Comparison of ENCODE assay signal across 8 mouse cellular contexts in the genomic region with DNA sequence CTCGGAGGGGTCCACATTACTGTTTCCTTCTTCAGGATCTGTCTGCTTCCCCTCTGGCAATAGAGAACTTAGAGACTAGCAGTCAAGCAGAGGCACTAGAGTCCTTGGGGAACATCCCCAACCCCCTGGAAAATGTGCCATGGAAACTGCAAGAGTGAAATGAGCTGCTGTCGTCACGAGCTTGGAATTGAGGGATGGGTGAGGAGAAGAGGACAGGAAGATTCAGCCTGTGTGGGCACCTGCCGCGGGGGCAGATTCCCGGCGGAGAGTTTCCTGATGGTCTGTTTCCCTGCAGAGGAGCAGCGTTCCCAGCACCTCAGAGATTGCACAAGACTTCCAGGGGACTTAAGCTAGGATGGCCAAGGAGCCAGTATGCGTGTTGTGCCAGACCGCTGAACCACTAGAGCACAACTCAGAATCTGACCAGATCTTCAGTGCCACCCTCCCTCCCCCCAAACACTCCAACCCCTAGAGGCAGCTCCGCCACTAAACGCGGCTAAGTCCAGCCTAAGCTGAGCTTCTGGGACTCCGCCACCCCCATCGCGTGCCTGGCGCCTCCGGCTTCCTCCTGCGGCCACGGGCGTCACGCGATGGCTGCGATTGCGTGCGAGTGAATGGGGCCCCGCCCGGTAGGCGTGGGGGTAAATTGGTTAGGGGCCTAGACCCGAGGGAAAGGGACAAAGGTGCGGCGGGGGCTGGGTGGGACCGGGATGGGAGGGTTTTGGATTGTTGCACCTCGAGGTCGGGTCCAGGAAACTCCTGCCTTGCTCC. TPM values are rescaled to one million over a fixed set of nuclear protein-coding genes. Genes with fewer than 3 reads are reported as not detected.
DNase-seq lines count a peak whose midpoint lies in the region; ATAC-seq and TF ChIP-seq lines count a peak whose summit lies in the region.

No protein-coding gene starts in this region.

- TF ChIP-seq EP300 in heart, adult 2 months (IDR thresholded peaks at IDR 0.05; ENCODE audit: insufficient read depth, low read depth, low read length): no peak

- no peaks in the 10 kb centered on the region for H3K79me2 ChIP-seq in heart, adult 2 months (replicated peaks; ENCODE audit: control insufficient read depth, insufficient read depth, low read length)

- no peaks in the 10 kb centered on the region for H3K9me3 ChIP-seq in limb, embryonic 14.5 days (ENCODE audit: control insufficient read depth, low read length)
- no peaks in the 10 kb centered on the region for H3K9me3 ChIP-seq in midbrain, embryonic 13.5 days

- H3K4me1 ChIP-seq in heart, adult 2 months (ENCODE audit: control insufficient read depth, insufficient read depth, low read length): no peaks in the 10 kb centered on the region
- H3K4me1 ChIP-seq in limb, embryonic 14.5 days (ENCODE audit: control insufficient read depth, insufficient read depth, low read length): 0 out of 2 replicates have a peak, but pooled peaks cover 3% of the 10 kb centered on the region
- peaks cover 9% of the 10 kb centered on the region for H3K4me1 ChIP-seq in midbrain, embryonic 13.5 days (replicated peaks)
- H3K4me1 ChIP-seq in small intestine, adult 2 months (ENCODE audit: control insufficient read depth, insufficient read depth, insufficient read length, low read length): peaks cover 9% of the 10 kb centered on the region

- peak; percentile 77 for ATAC-seq in activated CD4-positive, CD25-positive, alpha-beta regulatory T cell, adult 4 months
- peak; percentile 85 for ATAC-seq in limb, embryonic 14.5 days (ENCODE audit: low FRiP score, low read depth)
- peak; percentile 89 for ATAC-seq in midbrain, embryonic 13.5 days
- no peak for ATAC-seq in erythroid progenitor cell, adult 5-6 weeks (replicated peaks; ENCODE audit: low FRiP score, poor library complexity, severe bottlenecking)

- no peak for TF ChIP-seq CTCF in heart, adult 2 months (IDR thresholded peaks at IDR 0.05)
- no peak for TF ChIP-seq CTCF in small intestine, adult 2 months (IDR thresholded peaks at IDR 0.05; ENCODE audit: extremely low read depth, insufficient read length, insufficient replicate concordance, low read depth, low read length)

- no peaks in the 10 kb centered on the region for H3K27me3 ChIP-seq in heart, adult 2 months (ENCODE audit: control insufficient read depth, insufficient read depth, low read length)
- no peaks in the 10 kb centered on the region for H3K27me3 ChIP-seq in limb, embryonic 14.5 days (ENCODE audit: control insufficient read depth, insufficient read depth, low read length)
- 0 out of 2 replicates have a peak, but pooled peaks cover 5% of the 10 kb centered on the region for H3K27me3 ChIP-seq in midbrain, embryonic 13.5 days
- H3K27me3 ChIP-seq in small intestine, adult 2 months (ENCODE audit: control insufficient read depth, insufficient read depth, low read length): no peaks in the 10 kb centered on the region

- no peaks in the 10 kb centered on the region for H3K36me3 ChIP-seq in heart, adult 2 months (ENCODE audit: control insufficient read depth, insufficient read depth, low read length)
- no peaks in the 10 kb centered on the region for H3K36me3 ChIP-seq in limb, embryonic 14.5 days (ENCODE audit: control insufficient read depth, insufficient read depth, low read length)
- H3K36me3 ChIP-seq in midbrain, embryonic 13.5 days: no peaks in the 10 kb centered on the region
- H3K36me3 ChIP-seq in small intestine, adult 2 months (ENCODE audit: control insufficient read depth, insufficient read depth, low read length): no peaks in the 10 kb centered on the region

- peak overlapping the region; percentile 82 for H3K4me2 ChIP-seq in limb, embryonic 14.5 days (replicated peaks; ENCODE audit: low read depth, low read length, severe bottlenecking)
- H3K4me2 ChIP-seq in midbrain, embryonic 13.5 days (replicated peaks): peak overlapping the region; percentile 82

- peak overlapping the region; percentile 61 for H3K9ac ChIP-seq in heart, adult 2 months (ENCODE audit: low read depth, low read length)
- peak overlapping the region; percentile 75 for H3K9ac ChIP-seq in limb, embryonic 14.5 days (ENCODE audit: low read depth, low read length, severe bottlenecking)
- H3K9ac ChIP-seq in midbrain, embryonic 13.5 days (replicated peaks): peak overlapping the region; percentile 72

- intact Hi-C loops in heart, adult 2 months (cut with DNase I): no loop called here

- peak overlapping the region; percentile 58 for H3K27ac ChIP-seq in heart, adult 2 months
- no peak overlapping the region; the same call in 1 of the 2 replicates for H3K27ac ChIP-seq in limb, embryonic 14.5 days (replicated peaks; ENCODE audit: low read depth, low read length)
- no peak overlapping the region for H3K27ac ChIP-seq in midbrain, embryonic 13.5 days
- peak overlapping the region; percentile 64 for H3K27ac ChIP-seq in small intestine, adult 2 months (ENCODE audit: insufficient read depth, low read depth, low read length)

- peak overlapping the region; percentile 52 for H3K4me3 ChIP-seq in heart, adult 2 months
- peak overlapping the region; percentile 48 for H3K4me3 ChIP-seq in limb, embryonic 14.5 days (replicated peaks; ENCODE audit: low read length)
- H3K4me3 ChIP-seq in midbrain, embryonic 13.5 days (replicated peaks): peak overlapping the region; percentile 53
- H3K4me3 ChIP-seq in small intestine, adult 2 months (ENCODE audit: low read depth, low read length): peak overlapping the region; percentile 55

- 6% methylated on average over 35 of the region's 35 CpGs for WGBS in heart, adult 2 months
- WGBS in limb, embryonic 14.5 days: 3% methylated on average over 35 of the region's 35 CpGs
- WGBS in midbrain, embryonic 13.5 days: 3% methylated on average over 35 of the region's 35 CpGs
- WGBS in small intestine, adult 2 months: 8% methylated on average over 35 of the region's 35 CpGs

- TF ChIP-seq POLR2A in heart, adult 2 months (IDR thresholded peaks at IDR 0.05; ENCODE audit: insufficient read depth, low read depth, low read length): no peak
- no peak for TF ChIP-seq POLR2A in limb, embryonic 14.5 days (IDR thresholded peaks at IDR 0.05; ENCODE audit: borderline replicate concordance, extremely low read depth, insufficient read depth, insufficient read length)
- TF ChIP-seq POLR2A in small intestine, adult 2 months (IDR thresholded peaks at IDR 0.05; ENCODE audit: low read depth, low read length): 0 out of 2 replicates have a peak, but pooled peaks have one; percentile 38

- peak; percentile 74 for DNase-seq in embryo, embryonic 11 days
- peak; percentile 71 to 79 for DNase-seq in heart, adult 2 months
- DNase-seq in kidney, adult 11 months: peak; percentile 18
- peak; percentile 28 for DNase-seq in limb, embryonic 14.5 days (ENCODE audit: low spot score)

RNA-seq across cellular contexts. Expression of gene Ahrr, which starts 32.5 kb away (rescaled TPM):
- polyA plus RNA-seq in activated CD4-positive, CD25-positive, alpha-beta regulatory T cell, adult 4 months (2017; shearing (Covaris generic)): under 1 TPM; 0.20 to 0.56 TPM
- under 1 TPM; 0.89 to 0.91 TPM for total RNA-seq in heart, adult 2 months (2021)
- 1.2 and 2.7 TPM in 2 replicates for polyA plus RNA-seq in heart, adult 2 months (2012; rRNA removed)
- 3.7 and 4.6 TPM in 2 replicates for polyA plus RNA-seq in limb, embryonic 14.5 days (2012; rRNA removed)
- polyA plus RNA-seq in limb, embryonic 14.5 days (2014; fragmentation: Nextera tagmentation; extraction: Ambion mirVana): 1.9 and 2.3 TPM in 2 replicates
- polyA plus RNA-seq in midbrain, embryonic 13.5 days (2015; fragmentation: Nextera tagmentation; extraction: Ambion mirVana): 0.77 and 1.1 TPM in 2 replicates
- polyA plus RNA-seq in small intestine, adult 2 months (2012; rRNA removed): 1.3 and 1.6 TPM in 2 replicates
- total RNA-seq in erythroid progenitor cell, adult 5-6 weeks (2015; ENCODE audit: low replicate concordance): not detected in 2 replicates
- not detected in 2 replicates for total RNA-seq in erythroid progenitor cell, adult 5-6 weeks (2017; ENCODE audit: low replicate concordance)

RNA-seq across cellular contexts. Expression of gene Exoc3, which starts 51.1 kb away (rescaled TPM):
- 10 to 100 TPM; 77.3 to 85.7 TPM for polyA plus RNA-seq in activated CD4-positive, CD25-positive, alpha-beta regulatory T cell, adult 4 months (2017; shearing (Covaris generic))
- 10 to 100 TPM; 47.5 to 54.1 TPM for total RNA-seq in heart, adult 2 months (2021)
- 51.2 and 69.8 TPM in 2 replicates for polyA plus RNA-seq in heart, adult 2 months (2012; rRNA removed)
- polyA plus RNA-seq in limb, embryonic 14.5 days (2012; rRNA removed): 42.6 and 42.9 TPM in 2 replicates
- 89.7 and 106 TPM in 2 replicates for polyA plus RNA-seq in limb, embryonic 14.5 days (2014; fragmentation: Nextera tagmentation; extraction: Ambion mirVana)
- polyA plus RNA-seq in midbrain, embryonic 13.5 days (2015; fragmentation: Nextera tagmentation; extraction: Ambion mirVana): 104 and 105 TPM in 2 replicates
- polyA plus RNA-seq in small intestine, adult 2 months (2012; rRNA removed): 18.2 and 45.1 TPM in 2 replicates
- total RNA-seq in erythroid progenitor cell, adult 5-6 weeks (2015; ENCODE audit: low replicate concordance): 11.5 and 30.6 TPM in 2 replicates
- 25.2 and 27.9 TPM in 2 replicates for total RNA-seq in erythroid progenitor cell, adult 5-6 weeks (2017; ENCODE audit: low replicate concordance)

RNA-seq across cellular contexts. Expression of gene Pdcd6, which starts 57.7 kb away (rescaled TPM):
- polyA plus RNA-seq in activated CD4-positive, CD25-positive, alpha-beta regulatory T cell, adult 4 months (2017; shearing (Covaris generic)): 100 to 1,000 TPM; 188 to 204 TPM
- 10 to 100 TPM; 40.2 to 43.5 TPM for total RNA-seq in heart, adult 2 months (2021)
- polyA plus RNA-seq in heart, adult 2 months (2012; rRNA removed): 51.0 and 84.2 TPM in 2 replicates
- polyA plus RNA-seq in limb, embryonic 14.5 days (2012; rRNA removed): 138 and 139 TPM in 2 replicates
- polyA plus RNA-seq in limb, embryonic 14.5 days (2014; fragmentation: Nextera tagmentation; extraction: Ambion mirVana): 165 TPM in 2 replicates
- 115 and 118 TPM in 2 replicates for polyA plus RNA-seq in midbrain, embryonic 13.5 days (2015; fragmentation: Nextera tagmentation; extraction: Ambion mirVana)
- 128 and 248 TPM in 2 replicates for polyA plus RNA-seq in small intestine, adult 2 months (2012; rRNA removed)
- total RNA-seq in erythroid progenitor cell, adult 5-6 weeks (2015; ENCODE audit: low replicate concordance): 56.2 and 60.8 TPM in 2 replicates
- 25.1 and 48.8 TPM in 2 replicates for total RNA-seq in erythroid progenitor cell, adult 5-6 weeks (2017; ENCODE audit: low replicate concordance)

Comparison
In these comparisons a context has a peak if more than half of its experiments do, and no peak if none do; other contexts are left out.
1. DNase-seq: peak in every context shown above with its lines; median percentile 75 in heart, adult 2 months; 74 in embryo, embryonic 11 days; 28 in limb, embryonic 14.5 days; 18 in kidney, adult 11 months.
2. H3K27ac ChIP-seq: peak in heart, adult 2 months (single experiment) and small intestine, adult 2 months (single experiment); none in limb, embryonic 14.5 days (single experiment) and midbrain, embryonic 13.5 days (single experiment).
3. Peak in every context shown above with its lines, with median percentiles within 50 percentile points of each other: H3K4me3 ChIP-seq and H3K9ac ChIP-seq.